Mouse (Mus musculus) gastrocnemius, postnatal 14 days (tissue): ENCODE data around the gene Mccc1. TPM values are rescaled to one million over a fixed set of nuclear protein-coding genes. Genes with fewer than 3 reads are reported as not detected.

ENCODE experiments used
- DNase-seq: peaks from one replicate; pipeline ENCODE4 v3.0.0; 2021; ENCODE audit warnings: mixed read lengths
- intact Hi-C: fragments of 180-260 bp; cut with DNase I; formaldehyde crosslinking; loops from one replicate; pipeline ENCODE4 v1.15.1; 2025; ENCODE audit warnings: low total_unique reads
- long read RNA-seq, 2 experiments: library from polyadenylated mRNA; stranded (forward); transcript quantifications; one replicate each; pipeline ENCODE4 v2.0.0; 2021
- total RNA-seq, 2 experiments: library from RNA; stranded (reverse); gene quantifications; 2 replicates each; pipeline ENCODE4 v1.2.3; 2021

Gene Mccc1
- 10 to 100 TPM; 23.0 to 30.4 TPM for total RNA-seq
- long read RNA-seq, experiment 1, transcript Mccc1-201 (19 exons, 2,455 nt), result major isoform, 33 of 46 reads
- long read RNA-seq, experiment 1, partial matches to known transcripts, result 6 of 46 reads
- long read RNA-seq, experiment 1, other reads (novel, unspliced or antisense), result 7 of 46 reads
- long read RNA-seq, experiment 2, transcript Mccc1-201 (19 exons, 2,455 nt), result major isoform, 42 of 61 reads
- long read RNA-seq, experiment 2, partial matches to known transcripts, result 10 of 61 reads
- long read RNA-seq, experiment 2, other reads (novel, unspliced or antisense), result 9 of 61 reads

DNA sequence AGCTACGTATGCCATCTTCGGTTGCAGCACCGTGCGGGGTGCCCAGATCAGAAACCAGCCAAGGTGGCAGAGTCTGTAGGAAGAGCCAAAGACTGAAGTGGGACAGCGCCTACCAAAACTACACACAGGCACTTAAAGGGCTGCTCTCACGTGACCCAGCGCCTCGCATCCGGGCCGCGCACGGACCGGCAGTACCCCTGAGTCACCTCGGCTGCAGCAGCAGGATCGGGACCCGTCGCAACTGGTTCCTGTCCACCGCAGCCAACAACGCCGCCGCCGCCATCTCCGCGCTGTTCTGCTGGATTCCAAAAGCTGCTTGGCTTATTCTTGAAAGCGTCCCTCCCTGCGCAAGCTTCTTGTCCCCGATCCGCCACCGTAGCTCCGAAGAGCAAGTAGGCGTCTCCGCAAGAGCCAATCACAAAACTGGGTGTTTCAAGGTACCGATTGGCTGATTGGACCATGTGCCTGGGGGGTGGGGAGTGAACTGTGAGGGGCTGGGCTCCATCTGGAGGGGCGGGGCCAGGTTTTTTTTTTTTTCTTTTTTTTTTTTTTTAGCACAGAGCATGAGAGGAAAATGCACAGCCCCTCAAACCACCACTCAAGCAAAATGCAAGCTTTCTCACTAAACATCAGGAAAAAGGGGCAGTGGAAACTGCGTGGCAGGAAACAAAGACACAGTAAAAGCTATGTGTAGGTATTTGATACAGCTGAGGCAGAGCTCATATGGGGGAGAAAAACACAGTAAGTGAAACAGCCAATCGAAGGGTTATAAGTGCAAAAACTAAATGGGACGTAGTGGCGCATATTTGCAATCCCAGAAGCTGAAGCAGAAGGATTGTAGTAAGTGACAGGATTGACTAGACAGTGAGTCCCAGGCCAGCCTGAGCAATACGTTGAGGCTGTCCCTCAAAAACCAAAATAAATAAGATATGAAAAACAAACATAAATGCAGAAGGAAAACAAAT lies at the start of gene Mccc1:
Gene Mccc1, minus strand, starts transcription at position 404 of the 965 bp plus-strand sequence.
- intact Hi-C loops, result no loop called here
- DNase-seq, result peak; percentile 93

DNA sequence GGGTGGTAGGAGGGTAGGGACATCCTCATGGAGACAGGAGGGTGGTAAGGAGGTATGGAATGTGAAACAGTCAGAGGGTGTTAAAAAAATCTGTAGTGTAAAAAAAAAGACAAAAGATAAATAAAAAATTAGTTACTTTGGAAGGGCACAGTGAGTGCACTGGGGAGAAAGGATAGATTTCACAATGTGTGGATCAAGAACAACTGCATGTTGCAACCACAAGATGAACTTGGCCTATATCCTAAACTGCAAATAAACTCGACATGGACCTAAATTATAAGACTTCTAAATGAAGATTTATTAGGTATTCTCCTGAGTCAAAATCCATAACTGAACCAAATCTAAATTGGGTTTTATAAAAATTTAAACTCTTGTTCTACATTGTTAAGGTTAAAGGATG lies 48.6 kb upstream of the Mccc1 start:
- no peak for DNase-seq
- intact Hi-C loops, result no loop called here

DNA sequence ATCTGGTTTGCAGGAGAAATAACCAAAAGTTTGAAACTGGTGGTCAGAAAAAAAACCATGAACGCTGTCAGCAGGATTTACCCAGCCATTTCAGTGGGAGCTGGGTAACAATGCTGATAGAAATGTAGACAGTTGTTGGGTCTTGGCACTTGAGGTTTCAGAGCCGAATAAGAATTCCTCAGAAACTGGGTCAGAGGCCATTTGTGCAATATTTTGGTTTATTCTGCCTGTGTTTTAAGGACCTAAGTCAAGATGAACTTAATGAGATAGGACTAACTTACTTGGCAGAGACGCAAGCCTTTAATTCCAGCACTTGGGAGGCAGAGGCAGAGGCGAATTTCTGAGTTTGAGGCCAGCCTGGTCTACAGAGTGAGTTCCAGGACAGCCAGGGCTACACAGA lies 44.6 kb upstream of the Mccc1 start:
- intact Hi-C loops, result no loop called here
- DNase-seq, result no peak

DNA sequence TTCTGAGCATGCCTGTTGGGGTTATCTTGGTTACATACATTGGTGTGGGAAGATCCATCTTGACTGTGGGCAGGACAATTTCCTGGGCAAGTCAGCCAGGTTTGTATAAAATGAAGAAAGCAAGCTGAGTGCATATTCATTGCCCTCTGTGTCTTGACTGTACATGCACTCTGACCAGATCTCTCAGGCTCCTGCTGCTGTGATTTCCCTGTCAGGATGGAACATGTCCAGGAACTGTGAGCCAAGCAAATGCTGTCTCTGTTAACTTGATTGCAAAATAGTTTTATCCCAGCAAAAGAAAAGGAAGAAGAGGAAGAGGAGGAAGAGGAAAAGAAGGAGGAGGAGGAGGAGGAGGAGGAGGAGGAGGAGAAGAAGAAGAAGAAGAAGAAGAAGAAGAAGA lies 44.0 kb upstream of the Mccc1 start:
- intact Hi-C loops, result no loop called here
- no peak for DNase-seq

DNA sequence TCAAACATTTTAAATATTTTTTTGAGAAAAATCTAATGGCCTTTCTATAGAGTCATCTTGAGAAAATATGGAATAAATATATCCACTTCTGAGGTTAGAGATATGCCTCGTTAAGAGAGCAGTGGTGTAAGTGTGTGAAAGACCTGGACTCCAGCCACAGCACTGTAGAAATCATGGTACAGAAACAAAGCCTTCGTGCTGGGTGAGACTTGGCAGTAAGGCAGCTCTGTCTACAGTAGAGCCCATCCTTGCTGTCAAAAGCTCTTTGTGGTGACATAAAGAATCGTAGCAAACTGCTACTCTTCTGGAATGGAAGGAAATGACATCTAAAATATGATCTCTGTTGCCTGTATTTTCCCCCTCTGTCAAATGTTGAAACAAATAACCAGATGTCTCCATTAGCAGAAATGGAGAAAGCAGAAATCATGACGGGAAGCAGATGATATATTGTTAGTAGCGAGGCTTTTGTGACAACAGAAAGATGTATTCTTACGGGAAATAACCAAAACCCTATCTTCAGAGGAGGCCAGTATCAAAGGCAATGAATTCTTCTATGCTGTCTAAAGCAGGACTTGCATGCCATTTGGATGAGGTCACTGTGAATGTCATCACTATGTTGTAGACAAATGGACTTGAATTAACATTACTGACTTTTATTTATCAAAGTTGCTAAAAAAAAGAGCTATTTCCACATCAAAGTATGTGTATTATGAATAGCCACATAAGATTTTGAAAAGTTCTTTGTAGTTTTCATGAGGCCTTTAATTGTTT lies 31.4 kb upstream of the Mccc1 start:
- DNase-seq, result no peak

DNA sequence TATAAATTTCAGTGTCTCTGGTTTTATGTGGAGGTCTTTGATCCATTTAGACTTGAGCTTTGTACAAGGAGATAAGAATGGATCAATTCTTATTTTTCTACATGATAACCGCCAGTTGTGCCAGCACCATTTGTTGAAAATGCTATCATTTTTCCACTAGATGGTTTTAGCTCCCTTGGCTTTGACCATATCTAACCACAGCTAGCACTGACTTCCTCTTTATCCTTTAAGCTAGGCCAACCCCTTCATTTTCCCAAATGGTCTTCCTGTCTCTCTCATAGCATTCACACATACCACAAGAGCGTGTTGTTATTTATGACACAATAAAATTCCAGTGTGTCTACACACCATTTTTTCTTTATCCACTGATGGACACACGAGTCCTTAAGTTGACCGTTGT lies 29.5 kb upstream of the Mccc1 start:
- no peak for DNase-seq
- intact Hi-C loops, result no loop called here

More for the DNA sequence above, 31.4 kb upstream of the Mccc1 start:
- intact Hi-C loops, result no loop called here

DNA sequence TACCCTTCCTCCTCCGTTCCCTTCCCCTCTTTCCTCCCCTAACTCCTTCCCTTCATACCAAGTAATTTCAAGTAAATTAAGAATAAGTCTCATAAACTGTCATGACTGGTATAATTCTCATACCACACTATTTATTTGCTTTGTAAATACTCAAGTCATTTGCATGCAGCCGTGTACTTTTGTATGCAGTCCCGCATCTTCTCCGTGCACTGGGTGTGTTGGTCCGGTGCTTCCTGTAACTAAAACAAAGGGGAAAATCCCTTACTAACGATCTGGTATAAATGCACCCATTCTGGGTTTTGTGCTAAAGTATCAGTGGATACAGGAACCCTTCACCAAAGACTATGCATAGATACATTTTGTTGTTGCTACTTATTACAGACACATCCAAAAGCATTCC lies 25.3 kb upstream of the Mccc1 start:
- DNase-seq, result no peak
- intact Hi-C loops, result no loop called here

DNA sequence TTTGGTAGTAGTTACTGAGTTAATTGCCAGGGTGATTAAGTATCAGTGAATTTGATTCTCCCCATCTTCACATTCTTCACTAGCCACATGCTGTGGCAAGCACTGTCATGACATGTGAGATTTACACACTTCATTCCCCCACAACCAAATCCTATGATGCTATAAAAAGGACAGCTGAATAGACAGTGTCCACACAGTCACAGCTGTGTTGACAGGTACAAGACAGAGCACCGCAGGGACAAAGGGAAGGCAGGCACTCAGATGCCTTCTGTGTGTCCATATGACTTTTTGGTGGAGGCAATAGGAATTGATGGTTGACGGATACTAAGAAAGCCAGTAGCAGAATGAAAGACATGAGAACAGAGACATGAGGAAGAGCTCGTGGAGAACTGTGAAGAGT lies 10.8 kb upstream of the Mccc1 start:
- no peak for DNase-seq
- intact Hi-C loops, result no loop called here

DNA sequence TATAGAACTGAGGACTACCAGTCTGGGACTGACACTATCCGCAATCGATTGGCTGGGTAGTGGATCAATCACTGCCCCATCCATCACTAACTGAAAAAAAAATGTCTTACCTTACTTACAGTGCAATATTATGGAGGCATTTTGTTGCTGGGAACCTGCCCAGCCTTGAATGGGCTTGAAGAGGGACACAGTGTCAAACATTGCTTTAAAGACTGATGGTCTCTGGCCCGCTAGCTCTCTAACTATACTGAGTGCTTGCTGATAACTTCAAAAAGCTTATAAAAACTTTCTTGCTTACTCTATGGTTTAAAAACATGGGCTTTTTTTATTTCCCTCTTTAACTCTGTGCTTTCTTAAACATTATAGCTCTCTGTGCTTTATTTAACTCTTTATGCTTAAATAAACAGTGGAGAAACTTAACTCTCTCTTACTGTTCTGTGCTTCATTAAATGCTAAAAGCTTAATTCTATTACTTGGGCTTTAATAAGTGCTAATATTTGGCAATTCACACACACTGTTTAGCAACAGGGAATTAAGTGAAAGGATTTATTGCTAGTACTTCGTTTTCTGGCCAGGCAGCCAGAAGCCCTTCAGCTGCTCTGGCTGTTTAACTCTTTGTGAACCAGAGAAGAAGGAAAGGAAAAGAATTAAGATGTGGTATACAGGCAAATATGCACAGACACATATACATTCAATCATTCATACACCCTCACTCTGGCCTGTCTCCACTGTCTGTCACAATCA lies 8.1 kb upstream of the Mccc1 start:
- no peak for DNase-seq
- intact Hi-C loops, result no loop called here

DNA sequence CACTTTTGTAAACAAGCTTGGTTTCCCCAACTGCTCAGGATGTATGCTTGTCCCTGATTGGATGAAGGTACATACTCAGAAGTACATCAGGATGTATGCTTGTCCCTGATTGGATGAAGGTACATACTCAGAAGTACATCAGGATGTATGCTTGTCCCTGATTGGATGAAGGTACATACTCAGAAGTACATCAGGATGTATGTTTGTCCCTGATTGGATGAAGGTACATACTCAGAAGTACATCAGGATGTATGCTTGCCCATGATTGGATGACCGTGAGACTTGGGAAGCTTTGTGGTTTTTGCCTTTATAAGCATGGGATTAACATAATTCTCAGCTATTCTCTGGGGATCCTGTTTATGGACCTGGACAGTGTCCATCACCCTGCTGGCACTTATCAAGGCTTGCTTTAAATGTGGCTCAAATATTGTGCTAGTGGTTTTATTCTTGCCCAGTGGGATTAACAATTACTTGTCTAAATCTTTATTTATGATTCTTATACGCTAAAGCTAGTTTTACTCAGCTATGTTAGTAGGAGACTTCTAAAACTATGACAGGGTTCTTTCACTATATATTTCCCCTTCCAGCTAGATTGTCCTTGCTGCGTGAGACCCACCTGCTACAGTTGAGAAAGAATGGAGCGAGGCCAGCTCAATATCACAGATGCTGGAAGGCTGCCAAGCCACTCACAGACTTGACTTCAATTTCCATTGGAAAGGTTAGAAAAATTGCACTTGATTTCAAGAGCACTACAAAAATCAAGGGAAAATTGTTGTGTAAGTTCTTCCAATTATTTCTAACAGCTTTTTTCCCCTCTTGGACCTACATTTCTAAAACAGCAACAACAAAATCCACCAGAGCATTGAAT lies 3.8 kb upstream of the Mccc1 start:
- no peak for DNase-seq
- intact Hi-C loops, result no loop called here

DNA sequence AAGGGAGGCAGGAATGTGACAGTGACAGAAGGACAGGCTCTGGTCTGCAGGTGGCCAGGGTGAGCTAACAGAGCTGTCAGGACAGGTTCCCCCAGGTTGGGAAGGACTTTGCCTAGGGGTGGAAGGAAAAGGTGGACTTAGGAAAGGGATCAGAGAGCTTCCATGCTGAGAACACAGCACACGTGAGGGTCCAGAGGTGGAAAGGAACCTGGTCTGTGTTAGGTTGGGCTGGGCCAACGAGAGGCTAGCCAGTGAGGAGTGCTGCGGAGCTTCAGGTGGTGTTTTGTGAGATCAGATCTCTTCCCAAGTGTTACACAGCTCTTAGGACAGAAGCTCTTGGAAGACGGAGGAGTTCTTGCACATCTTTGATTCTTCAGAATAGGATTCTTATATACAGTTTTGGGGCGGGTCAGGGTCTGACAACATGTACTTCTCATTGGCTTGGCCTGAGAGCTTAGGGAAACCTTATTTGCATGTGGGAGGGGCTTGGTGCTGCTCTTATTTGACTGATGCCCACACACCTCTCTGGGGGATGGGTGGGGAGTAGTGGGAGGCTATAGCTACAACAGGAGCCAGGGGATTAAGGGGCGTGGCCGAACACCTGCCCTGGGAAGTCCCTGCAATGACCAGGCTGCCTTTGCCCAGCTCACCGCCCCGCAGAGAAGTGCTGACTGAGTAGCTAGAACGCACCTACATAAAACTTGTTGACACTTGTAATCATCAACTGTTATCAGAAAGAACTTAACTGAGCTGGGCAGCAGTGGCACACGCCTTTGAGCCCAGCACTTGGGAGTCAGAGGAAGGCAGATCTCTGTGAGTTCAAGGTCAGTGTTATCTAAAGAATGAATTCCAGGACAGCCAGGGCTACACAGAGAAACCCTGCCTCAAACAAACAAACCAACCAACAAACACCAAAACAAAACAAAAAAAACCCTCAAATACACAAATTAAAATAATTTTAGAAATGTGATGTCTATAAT lies 5.6 kb downstream of the Mccc1 start:
- no peak for DNase-seq
- intact Hi-C loops, result no loop called here

DNA sequence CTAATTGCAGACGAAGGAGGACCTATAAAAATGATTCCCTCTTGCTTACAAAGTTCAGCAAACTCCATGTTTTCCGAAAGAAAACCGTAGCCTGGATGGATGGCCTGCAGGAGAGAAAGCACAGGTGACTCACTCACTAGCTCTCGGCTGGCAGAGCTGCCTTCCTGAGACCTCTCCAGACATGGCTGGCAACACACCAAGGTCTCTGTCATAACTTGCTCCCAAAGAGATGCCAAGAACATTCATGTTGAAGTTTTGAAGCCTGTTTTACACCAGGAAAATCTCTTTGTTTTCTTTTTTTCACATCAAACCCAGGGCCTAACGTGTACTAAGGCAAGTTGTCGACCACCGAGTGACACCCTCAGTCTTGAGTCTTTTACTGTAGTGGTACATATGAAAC lies 9.8 kb downstream of the Mccc1 start:
- no peak for DNase-seq
- intact Hi-C loops, result no loop called here

DNA sequence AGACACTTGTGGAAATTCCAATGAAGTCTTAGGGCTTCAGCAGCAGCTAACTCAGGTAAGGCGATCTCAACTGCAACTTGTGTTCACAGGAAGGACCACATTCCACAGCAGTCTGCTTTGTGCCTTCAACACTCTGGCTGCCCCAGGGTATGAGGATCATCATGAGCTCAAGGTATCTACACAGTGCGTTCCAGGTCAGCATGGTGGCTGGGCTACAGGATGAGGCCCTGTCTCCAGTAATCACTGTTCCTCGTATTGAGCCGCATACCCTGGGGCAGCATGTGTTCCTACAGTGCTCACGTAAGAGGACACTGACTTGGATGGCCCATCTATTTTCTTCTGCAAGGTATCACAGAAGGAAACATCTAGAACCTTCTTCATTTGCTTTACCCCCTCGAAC lies 12.4 kb downstream of the Mccc1 start:
- intact Hi-C loops, result no loop called here
- DNase-seq, result no peak

DNA sequence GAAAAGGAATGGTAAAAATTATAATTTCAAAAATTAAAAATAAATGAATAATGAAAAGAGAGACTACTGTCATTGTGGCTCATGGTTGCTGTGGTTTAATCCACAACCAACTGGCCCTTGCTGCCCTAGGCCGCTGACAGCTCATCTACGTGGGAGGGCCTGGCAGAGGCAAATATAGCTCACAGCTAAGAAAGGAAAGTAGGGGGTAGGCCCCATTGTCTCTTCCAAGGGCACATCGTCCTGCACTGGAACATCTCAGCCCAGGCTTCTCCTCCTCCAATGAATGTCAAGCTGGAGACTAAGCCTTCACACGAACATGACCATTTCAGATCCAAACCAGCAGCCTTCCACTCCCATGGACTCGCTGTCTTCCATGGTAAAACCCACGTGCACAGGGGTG lies 14.2 kb downstream of the Mccc1 start:
- intact Hi-C loops, result no loop called here
- DNase-seq, result no peak

DNA sequence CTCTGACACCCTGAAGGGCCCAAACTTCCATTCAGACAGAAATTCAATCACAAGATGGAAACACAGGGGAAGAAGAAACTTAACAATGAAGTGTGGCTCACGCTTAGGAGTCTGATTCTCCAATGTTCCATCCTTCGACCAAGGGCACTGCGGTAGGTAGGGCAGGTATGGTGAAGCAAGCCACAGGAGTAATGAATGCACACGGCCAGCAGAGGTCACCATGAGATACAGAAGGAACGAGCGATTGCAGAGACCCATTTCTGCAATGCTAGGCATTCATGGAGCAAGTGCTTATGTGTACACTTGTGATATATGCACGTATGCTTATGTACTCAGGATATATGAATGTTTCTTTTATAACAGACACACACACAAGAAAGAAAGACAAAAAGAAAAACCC lies 26.9 kb downstream of the Mccc1 start:
- DNase-seq, result no peak
- intact Hi-C loops, result loop anchor here (10.0 kb wide), 1 partner anchor 279 kb away; no protein-coding TSS in a partner anchor

DNA sequence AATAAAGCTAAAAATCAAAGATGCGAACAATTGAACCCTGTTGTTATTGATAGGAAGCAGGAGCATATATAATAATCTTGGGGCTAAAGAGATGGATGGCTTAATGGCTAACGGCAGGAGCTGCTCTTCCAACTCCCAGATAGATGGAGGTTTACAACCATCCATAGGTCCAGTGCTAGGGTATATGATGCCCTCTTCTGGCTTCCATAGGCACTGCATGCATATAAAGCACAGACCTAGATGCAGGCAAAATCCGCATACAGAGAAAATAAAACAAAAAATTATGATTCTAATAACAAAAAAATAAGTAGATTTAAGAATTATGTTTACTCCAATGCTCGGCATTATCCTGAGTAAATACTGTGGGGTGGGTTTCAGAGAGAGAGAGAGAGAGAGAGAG lies 27.5 kb downstream of the Mccc1 start:
- intact Hi-C loops, result loop anchor here (10.0 kb wide), 1 partner anchor 278 kb away; no protein-coding TSS in a partner anchor
- no peak for DNase-seq

DNA sequence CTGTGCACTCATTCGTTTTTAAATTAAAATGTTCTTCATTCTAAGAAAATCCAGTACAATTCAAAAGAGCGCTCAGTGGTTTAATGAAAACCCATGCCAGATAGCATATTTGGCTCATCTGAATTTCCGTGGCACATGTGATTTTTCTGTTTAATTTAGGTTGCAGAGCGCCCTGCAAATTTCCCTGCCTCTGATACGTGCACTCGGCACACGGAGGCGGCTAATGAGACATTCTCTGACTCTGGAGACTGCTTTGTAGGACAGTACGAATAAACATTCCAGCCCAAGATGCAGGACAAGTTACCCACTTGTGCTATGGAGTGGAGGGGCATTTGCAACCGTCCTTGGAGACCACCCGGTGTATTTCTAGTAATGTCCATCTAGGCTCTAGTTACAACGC lies 29.3 kb downstream of the Mccc1 start:
- no peak for DNase-seq
- intact Hi-C loops, result loop anchor here (10.0 kb wide), 1 partner anchor 276 kb away; no protein-coding TSS in a partner anchor
